Mouse (Mus musculus): ENCODE measurements at regions not wholly inside any gene's neighbourhood (a gene's known extent, or its start where the extent isn't known, plus 50 kb on each side); places are given as distances from the start of the nearest gene placed in this dataset.

DNA sequence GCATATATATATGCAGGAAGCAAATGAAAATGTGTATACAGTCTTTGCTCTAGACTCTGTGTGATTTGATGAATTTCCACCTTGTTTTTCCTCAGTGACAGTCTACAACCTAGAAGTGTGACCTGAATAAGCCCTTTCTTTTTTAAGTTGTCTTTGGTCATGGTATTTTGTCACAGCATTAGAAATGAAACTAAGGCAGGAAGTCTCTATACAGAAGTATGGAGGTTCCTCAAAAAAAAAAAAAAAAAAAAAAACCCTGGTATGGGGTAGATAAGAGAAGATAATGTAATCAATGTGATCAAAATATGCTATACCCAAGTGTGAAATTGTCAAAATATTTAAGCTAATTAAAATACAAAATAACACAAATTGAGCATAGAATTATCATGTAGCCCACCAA lies 104.4 kb downstream of the 1190002N15Rik start:
- ATAC-seq (no peak), DNase-seq (no peak)
- no peaks in the 10 kb centered on the region for H3K9me3 ChIP-seq (ENCODE audit: low read length)
- no peak overlapping the region for H3K27ac ChIP-seq (ENCODE audit: low read depth, low read length)
- no peak overlapping the region for H3K4me2 ChIP-seq (ENCODE audit: low read depth)
- no peak overlapping the region for H3K4me3 ChIP-seq (ENCODE audit: low read depth, low read length)
- no peaks in the 10 kb centered on the region for H3K4me1 ChIP-seq (ENCODE audit: insufficient read depth)
- H3K9ac ChIP-seq: no peak overlapping the region
- no peaks in the 10 kb centered on the region for H3K36me3 ChIP-seq (ENCODE audit: insufficient read depth)
- no peak for TF ChIP-seq CTCF (IDR thresholded peaks at IDR 0.05; ENCODE audit: low read depth)
- H3K27me3 ChIP-seq (ENCODE audit: insufficient read depth, low read length): no peaks in the 10 kb centered on the region

DNA sequence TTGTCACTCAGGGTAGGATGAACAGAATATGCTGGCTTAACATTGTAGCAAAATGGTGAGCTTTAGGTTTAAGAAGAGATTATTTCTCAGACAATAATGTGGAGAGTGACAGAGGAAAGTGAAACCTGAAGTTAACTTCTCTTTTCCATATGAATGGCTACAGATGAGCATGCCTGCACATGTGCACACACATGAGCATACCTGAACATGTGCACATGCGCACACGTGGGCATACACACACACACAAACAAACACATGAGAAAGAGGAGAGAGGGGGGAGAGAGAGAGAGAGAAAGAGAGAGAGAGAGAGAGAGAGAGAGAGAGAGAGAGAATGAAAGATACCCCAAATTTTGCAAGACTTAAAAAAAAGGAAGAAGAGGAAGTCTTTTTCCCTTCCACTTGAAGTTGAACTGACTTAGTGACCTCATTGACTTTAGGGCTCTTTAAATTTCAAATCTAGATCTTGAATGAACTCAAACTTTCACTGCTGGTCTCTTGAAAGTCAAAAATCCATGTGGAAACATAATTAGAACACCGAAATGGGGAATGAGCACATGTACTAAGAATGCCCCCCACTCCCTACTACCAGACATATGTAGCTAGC lies 105.6 kb downstream of the 1190002N15Rik start:
- no peak overlapping the region for H3K4me2 ChIP-seq (ENCODE audit: low read depth)
- H3K9me3 ChIP-seq (ENCODE audit: low read length): no peaks in the 10 kb centered on the region
- H3K4me3 ChIP-seq (ENCODE audit: low read depth, low read length): no peak overlapping the region
- no peaks in the 10 kb centered on the region for H3K36me3 ChIP-seq (ENCODE audit: insufficient read depth)
- DNase-seq (no peak), ATAC-seq (no peak)
- no peaks in the 10 kb centered on the region for H3K27me3 ChIP-seq (ENCODE audit: insufficient read depth, low read length)
- no peak overlapping the region for H3K27ac ChIP-seq (ENCODE audit: low read depth, low read length)
- no peak overlapping the region for H3K9ac ChIP-seq
- TF ChIP-seq CTCF (IDR thresholded peaks at IDR 0.05; ENCODE audit: low read depth): no peak
- H3K4me1 ChIP-seq (ENCODE audit: insufficient read depth): no peaks in the 10 kb centered on the region
- 95% methylated on average over 3 of the region's 3 CpGs for WGBS

DNA sequence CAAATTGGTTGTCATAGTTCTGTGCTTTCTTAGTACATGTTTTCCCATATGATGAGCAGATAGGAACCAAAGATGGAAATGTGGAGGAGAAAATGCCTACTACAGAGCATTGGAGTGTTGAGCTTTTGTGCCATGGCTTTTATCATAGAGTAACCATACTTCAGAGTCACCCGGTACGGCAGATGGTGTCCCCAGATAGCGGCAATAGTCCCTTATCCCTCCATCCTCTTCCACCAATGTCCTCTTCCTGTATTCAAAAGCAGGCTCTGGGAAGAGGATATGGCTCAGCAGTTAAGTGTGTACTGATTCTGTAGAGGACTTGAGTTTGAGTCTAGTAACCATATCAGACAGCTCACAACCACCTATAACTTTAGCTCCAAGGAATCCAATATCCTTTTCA lies 106.3 kb downstream of the 1190002N15Rik start:
- WGBS: 95% methylated on average over 3 of the region's 3 CpGs
- Histone ChIP-seq H3K36me3 (ENCODE audit: insufficient read depth) (no peaks in the 10 kb centered on the region), H3K27ac (ENCODE audit: low read depth, low read length) (no peak overlapping the region), H3K9me3 (ENCODE audit: low read length) (no peaks in the 10 kb centered on the region), H3K4me2 (ENCODE audit: low read depth) (no peak overlapping the region), H3K9ac (no peak overlapping the region), H3K4me1 (ENCODE audit: insufficient read depth) (no peaks in the 10 kb centered on the region), H3K27me3 (ENCODE audit: insufficient read depth, low read length) (no peaks in the 10 kb centered on the region), H3K4me3 (ENCODE audit: low read depth, low read length) (no peak overlapping the region)
- ATAC-seq (no peak), DNase-seq (no peak)
- TF ChIP-seq CTCF (IDR thresholded peaks at IDR 0.05; ENCODE audit: low read depth): no peak

DNA sequence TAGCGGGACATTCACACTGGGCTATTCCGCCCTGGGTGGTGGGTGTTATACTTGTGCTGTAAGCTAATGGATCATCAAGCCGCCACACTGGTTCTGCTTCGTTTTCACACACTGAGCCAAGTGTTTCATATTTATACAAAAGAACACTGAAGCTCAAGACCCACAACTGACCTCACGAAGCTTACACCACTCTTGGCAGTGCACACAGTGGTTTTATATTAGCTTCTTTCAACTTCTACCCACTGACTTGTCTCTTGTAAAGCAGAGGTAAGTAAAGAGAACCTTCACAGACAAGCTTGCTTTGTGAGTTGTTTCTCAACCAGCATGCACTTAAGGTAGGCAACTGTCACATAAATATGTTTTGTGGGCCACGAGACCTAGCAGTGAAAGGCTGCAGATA lies 106.9 kb downstream of the 1190002N15Rik start:
- Histone ChIP-seq H3K36me3 (ENCODE audit: insufficient read depth) (no peaks in the 10 kb centered on the region), H3K9me3 (ENCODE audit: low read length) (no peaks in the 10 kb centered on the region), H3K4me1 (ENCODE audit: insufficient read depth) (no peaks in the 10 kb centered on the region), H3K4me3 (ENCODE audit: low read depth, low read length) (no peak overlapping the region), H3K27me3 (ENCODE audit: insufficient read depth, low read length) (no peaks in the 10 kb centered on the region), H3K4me2 (ENCODE audit: low read depth) (no peak overlapping the region), H3K9ac (no peak overlapping the region), H3K27ac (ENCODE audit: low read depth, low read length) (no peak overlapping the region)
- no peak for ATAC-seq
- DNase-seq: no peak
- 87% methylated on average over 6 of the region's 6 CpGs for WGBS
- TF ChIP-seq CTCF (IDR thresholded peaks at IDR 0.05; ENCODE audit: low read depth): no peak

DNA sequence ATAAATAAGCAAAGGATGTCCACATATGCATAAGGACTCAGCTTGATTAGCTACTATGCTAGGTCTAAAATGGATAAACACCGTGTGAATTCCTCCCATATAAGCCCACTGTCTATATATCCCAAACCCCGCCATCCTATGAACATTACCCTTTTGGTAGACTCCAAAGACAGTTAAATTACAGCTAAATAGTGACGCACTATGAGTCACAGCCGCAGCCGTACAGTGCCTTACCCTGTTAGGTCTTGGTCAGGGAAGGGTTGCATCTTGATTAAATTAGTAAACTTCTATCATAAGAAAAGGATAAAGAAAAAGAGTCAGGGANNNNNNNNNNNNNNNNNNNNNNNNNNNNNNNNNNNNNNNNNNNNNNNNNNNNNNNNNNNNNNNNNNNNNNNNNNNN lies 111.1 kb downstream of the 1190002N15Rik start:
- DNase-seq: no peak
- Histone ChIP-seq H3K4me3 (ENCODE audit: low read depth, low read length) (no peak overlapping the region), H3K4me2 (ENCODE audit: low read depth) (no peak overlapping the region), H3K36me3 (ENCODE audit: insufficient read depth) (no peaks in the 10 kb centered on the region), H3K4me1 (ENCODE audit: insufficient read depth) (no peaks in the 10 kb centered on the region), H3K27ac (ENCODE audit: low read depth, low read length) (no peak overlapping the region), H3K9me3 (ENCODE audit: low read length) (no peaks in the 10 kb centered on the region), H3K27me3 (ENCODE audit: insufficient read depth, low read length) (no peaks in the 10 kb centered on the region), H3K9ac (no peak overlapping the region)
- no peak for ATAC-seq
- WGBS: 94% methylated on average over 5 of the region's 5 CpGs
- no peak for TF ChIP-seq CTCF (IDR thresholded peaks at IDR 0.05; ENCODE audit: low read depth)

DNA sequence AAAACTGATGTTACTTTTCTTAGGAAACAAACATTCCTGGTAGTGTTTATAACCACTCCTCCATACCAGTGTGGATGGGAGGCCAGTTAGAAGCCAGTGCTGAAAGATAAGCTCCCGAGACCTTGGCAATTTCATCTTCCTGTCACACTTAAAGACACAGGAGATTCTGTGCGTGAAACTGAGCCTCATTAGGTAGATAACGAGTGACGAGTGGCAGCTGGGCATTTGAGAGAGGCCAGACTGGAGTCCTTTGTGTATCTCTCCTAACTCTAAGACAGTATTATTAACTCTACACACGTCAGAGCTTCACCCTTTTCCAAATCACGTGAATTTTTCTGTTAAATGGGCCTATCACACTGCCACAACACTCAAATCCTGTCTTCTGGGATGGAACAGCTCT lies 112.1 kb downstream of the 1190002N15Rik start:
- Histone ChIP-seq H3K4me3 (ENCODE audit: low read depth, low read length) (no peak overlapping the region), H3K36me3 (ENCODE audit: insufficient read depth) (no peaks in the 10 kb centered on the region), H3K4me2 (ENCODE audit: low read depth) (no peak overlapping the region), H3K9me3 (ENCODE audit: low read length) (no peaks in the 10 kb centered on the region), H3K4me1 (ENCODE audit: insufficient read depth) (no peaks in the 10 kb centered on the region), H3K9ac (no peak overlapping the region), H3K27me3 (ENCODE audit: insufficient read depth, low read length) (no peaks in the 10 kb centered on the region), H3K27ac (ENCODE audit: low read depth, low read length) (no peak overlapping the region)
- 24% methylated on average over 6 of the region's 6 CpGs for WGBS
- no peak for DNase-seq
- TF ChIP-seq CTCF (IDR thresholded peaks at IDR 0.05; ENCODE audit: low read depth): no peak
- ATAC-seq: no peak

DNA sequence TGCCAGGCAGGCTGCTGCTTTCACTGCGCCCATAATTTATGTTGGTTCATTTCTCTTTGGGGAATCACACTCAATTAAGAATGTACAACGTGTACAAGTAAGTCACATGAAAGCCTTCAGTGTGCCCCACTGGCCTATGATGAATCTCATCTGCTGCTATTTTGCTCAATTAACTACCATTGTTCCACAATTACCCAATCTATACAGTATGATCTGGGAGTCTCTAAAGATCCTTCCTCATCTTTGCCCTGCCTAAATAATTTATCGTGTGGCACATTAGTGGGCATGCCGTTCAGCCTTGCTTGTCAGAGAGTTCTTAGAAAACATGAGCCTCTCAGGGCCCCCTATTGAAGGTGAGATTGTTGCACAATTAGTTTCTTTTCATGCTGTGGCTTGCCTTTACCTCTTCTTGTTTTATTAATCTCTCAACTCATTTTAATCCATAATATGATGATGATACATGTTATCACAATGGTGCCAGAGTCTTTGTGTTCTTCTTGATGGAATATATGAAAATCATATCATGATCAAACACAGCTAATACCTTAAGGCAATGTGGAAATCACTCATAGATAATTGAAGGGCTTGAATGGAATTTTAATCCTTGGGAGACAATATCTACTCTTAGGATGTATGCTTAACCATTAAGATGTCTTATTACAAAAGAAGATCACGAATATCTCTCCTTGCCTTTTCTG lies 113.3 kb downstream of the 1190002N15Rik start:
- H3K4me3 ChIP-seq (ENCODE audit: low read depth, low read length): no peak overlapping the region
- H3K27me3 ChIP-seq (ENCODE audit: insufficient read depth, low read length): no peaks in the 10 kb centered on the region
- no peak overlapping the region for H3K4me2 ChIP-seq (ENCODE audit: low read depth)
- ATAC-seq (no peak), DNase-seq (no peak)
- no peaks in the 10 kb centered on the region for H3K36me3 ChIP-seq (ENCODE audit: insufficient read depth)
- H3K27ac ChIP-seq (ENCODE audit: low read depth, low read length): no peak overlapping the region
- H3K4me1 ChIP-seq (ENCODE audit: insufficient read depth): no peaks in the 10 kb centered on the region
- H3K9ac ChIP-seq: no peak overlapping the region
- no peaks in the 10 kb centered on the region for H3K9me3 ChIP-seq (ENCODE audit: low read length)
- no peak for TF ChIP-seq CTCF (IDR thresholded peaks at IDR 0.05; ENCODE audit: low read depth)
- 42% methylated on average over 5 of the region's 5 CpGs for WGBS

Data from forebrain, postnatal 0 days (tissue).